Mouse (Mus musculus): ENCODE results near the gene Mpl. TPM values are rescaled to one million over a fixed set of nuclear protein-coding genes. Genes with fewer than 3 reads are reported as not detected.
A peak's percentile ranks its signal among the peaks of the same experiment; 100 is the strongest.

The Mpl gene
- polyA plus RNA-seq, 1 experiment: not detected

DNA sequence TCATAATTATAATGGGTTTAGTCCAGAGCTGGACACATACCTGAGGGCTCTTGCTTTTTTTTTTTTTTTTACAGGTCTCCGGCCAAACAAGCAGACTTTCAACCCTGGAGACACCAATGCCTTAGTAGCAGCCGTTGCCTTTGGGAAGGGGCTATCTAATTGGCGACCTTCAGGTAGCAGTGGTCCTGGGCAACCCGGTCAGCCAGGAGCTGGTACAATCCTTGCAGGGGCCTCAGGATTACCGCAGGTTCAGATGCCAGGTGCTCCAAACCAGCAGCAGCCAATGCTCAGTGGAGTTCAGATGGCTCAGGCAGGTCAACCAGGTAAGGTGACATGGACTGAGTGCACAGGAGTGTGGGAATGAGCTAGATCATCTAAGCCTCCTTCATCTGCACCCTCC is 43.8 kb downstream of the Mpl start:
- H3K4me3 ChIP-seq: no peak overlapping the region
- H3K36me3 ChIP-seq (ENCODE audit: control insufficient read depth, insufficient read depth): peaks cover 29% of the 10 kb centered on the region
- H3K79me2 ChIP-seq (ENCODE audit: control insufficient read depth, insufficient read depth): peaks cover 24% of the 10 kb centered on the region
- H3K4me2 ChIP-seq (ENCODE audit: low read depth): no peak overlapping the region
- no peak overlapping the region for H3ac ChIP-seq (ENCODE audit: control insufficient read depth, insufficient read length)
- H3K27me3 ChIP-seq (ENCODE audit: control insufficient read depth, insufficient read depth, insufficient read length): no peaks in the 10 kb centered on the region
- TF ChIP-seq POLR2AphosphoS2 (IDR thresholded peaks at IDR 0.05; ENCODE audit: insufficient read length, low read depth): no peak
- no peak for TF ChIP-seq TCF12 (IDR thresholded peaks at IDR 0.05; ENCODE audit: insufficient read depth, poor library complexity, severe bottlenecking)
- no peak for TF ChIP-seq USF1 (IDR thresholded peaks at IDR 0.05; ENCODE audit: low read depth)
- no peak for TF ChIP-seq REST (IDR thresholded peaks at IDR 0.05; ENCODE audit: insufficient read depth, insufficient read length)
- no peak for TF ChIP-seq TCF3 (IDR thresholded peaks at IDR 0.05; ENCODE audit: insufficient read length, low read depth)
- TF ChIP-seq MAX (IDR thresholded peaks at IDR 0.05; ENCODE audit: low read depth): no peak
- TF ChIP-seq CEBPB (IDR thresholded peaks at IDR 0.05; ENCODE audit: insufficient read depth, poor library complexity, severe bottlenecking): no peak
- TF ChIP-seq POLR2A (IDR thresholded peaks at IDR 0.05; ENCODE audit: insufficient read length, low read depth): no peak
- no peak for TF ChIP-seq E2F4 (IDR thresholded peaks at IDR 0.05; ENCODE audit: insufficient read depth)
- no peak for TF ChIP-seq SRF (IDR thresholded peaks at IDR 0.05; ENCODE audit: control insufficient read depth, insufficient read length, low read depth)
- TF ChIP-seq MYOG (IDR thresholded peaks at IDR 0.05; ENCODE audit: control insufficient read depth in 1 of 3, insufficient read depth in 1 of 3, insufficient read length in 2 of 3, low read depth in 2 of 3): no peak
- no peak for TF ChIP-seq MYOD1 (IDR thresholded peaks at IDR 0.05; ENCODE audit: control insufficient read depth in 1 of 3, insufficient read length in 2 of 3, low read depth in 2 of 3)

DNA sequence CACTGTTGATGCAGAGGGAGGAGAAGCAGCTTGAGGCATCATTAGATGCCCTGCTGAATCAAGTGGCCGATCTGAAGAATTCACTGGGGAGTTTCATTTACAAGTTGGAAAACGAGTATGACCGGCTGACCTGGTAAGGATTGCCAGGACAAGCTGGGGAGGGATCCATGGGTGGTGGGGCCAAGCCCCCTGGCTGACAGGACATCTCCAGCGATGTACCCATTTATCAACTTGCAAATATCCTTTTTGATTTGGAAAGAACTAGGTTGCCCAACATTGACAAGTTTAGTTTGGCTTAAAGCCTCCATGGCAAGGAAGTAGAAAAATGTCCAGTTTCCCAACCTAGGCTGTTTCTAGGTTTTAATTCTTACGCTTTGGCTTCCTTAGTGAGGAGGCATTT is 46.4 kb downstream of the Mpl start:
- peaks cover 40% of the 10 kb centered on the region for H3K79me2 ChIP-seq (ENCODE audit: control insufficient read depth, insufficient read depth)
- H3K4me3 ChIP-seq: no peak overlapping the region
- peaks cover 19% of the 10 kb centered on the region for H3K36me3 ChIP-seq (ENCODE audit: control insufficient read depth, insufficient read depth)
- TF ChIP-seq POLR2A (IDR thresholded peaks at IDR 0.05; ENCODE audit: insufficient read length, low read depth): no peak
- TF ChIP-seq MYOG (IDR thresholded peaks at IDR 0.05; ENCODE audit: control insufficient read depth in 1 of 3, insufficient read depth in 1 of 3, insufficient read length in 2 of 3, low read depth in 2 of 3): no peak
- no peak for TF ChIP-seq REST (IDR thresholded peaks at IDR 0.05; ENCODE audit: insufficient read depth, insufficient read length)
- TF ChIP-seq MAX (IDR thresholded peaks at IDR 0.05; ENCODE audit: low read depth): no peak
- TF ChIP-seq POLR2AphosphoS2 (IDR thresholded peaks at IDR 0.05; ENCODE audit: insufficient read length, low read depth): no peak
- no peak for TF ChIP-seq MYOD1 (IDR thresholded peaks at IDR 0.05; ENCODE audit: control insufficient read depth in 1 of 3, insufficient read length in 2 of 3, low read depth in 2 of 3)
- TF ChIP-seq TCF3 (IDR thresholded peaks at IDR 0.05; ENCODE audit: insufficient read length, low read depth): no peak
- TF ChIP-seq TCF12 (IDR thresholded peaks at IDR 0.05; ENCODE audit: insufficient read depth, poor library complexity, severe bottlenecking): no peak
- TF ChIP-seq SRF (IDR thresholded peaks at IDR 0.05; ENCODE audit: control insufficient read depth, insufficient read length, low read depth): no peak
- no peak for TF ChIP-seq CEBPB (IDR thresholded peaks at IDR 0.05; ENCODE audit: insufficient read depth, poor library complexity, severe bottlenecking)
- no peak for TF ChIP-seq USF1 (IDR thresholded peaks at IDR 0.05; ENCODE audit: low read depth)
- TF ChIP-seq E2F4 (IDR thresholded peaks at IDR 0.05; ENCODE audit: insufficient read depth): no peak
- no peaks in the 10 kb centered on the region for H3K27me3 ChIP-seq (ENCODE audit: control insufficient read depth, insufficient read depth, insufficient read length)
- H3ac ChIP-seq (ENCODE audit: control insufficient read depth, insufficient read length): no peak overlapping the region
- no peak overlapping the region for H3K4me2 ChIP-seq (ENCODE audit: low read depth)

GRCm38 (mm10) chr4:118409142-118409900 is 48.0 kb downstream of the Mpl start, which contains the start of the genes Szt2 and Med8:
TSS of gene Szt2 (minus strand) at chr4:118409273.
TSS of gene Med8 (plus strand) at chr4:118409337.
- Histone ChIP-seq H3K27me3 (ENCODE audit: control insufficient read depth, insufficient read depth, insufficient read length) (no peaks in the 10 kb centered on the region), H3K36me3 (ENCODE audit: control insufficient read depth, insufficient read depth) (peaks cover 19% of the 10 kb centered on the region), H3K4me3 (peak within 1 kb of the TSS; percentile 97), H3ac (ENCODE audit: control insufficient read depth, insufficient read length) (peak within 1 kb of the TSS; percentile 47), H3K4me2 (ENCODE audit: low read depth) (peak within 1 kb of the TSS; percentile 91), H3K79me2 (ENCODE audit: control insufficient read depth, insufficient read depth) (peaks cover 40% of the 10 kb centered on the region)
- TF ChIP-seq POLR2AphosphoS2 (IDR thresholded peaks at IDR 0.05; ENCODE audit: insufficient read length, low read depth): peak; percentile 41
- peak; percentile 65 for TF ChIP-seq POLR2A (IDR thresholded peaks at IDR 0.05; ENCODE audit: insufficient read length, low read depth)
- no peak for TF ChIP-seq MYOG (IDR thresholded peaks at IDR 0.05; ENCODE audit: control insufficient read depth in 1 of 3, insufficient read depth in 1 of 3, insufficient read length in 2 of 3, low read depth in 2 of 3)
- no peak for TF ChIP-seq MYOD1 (IDR thresholded peaks at IDR 0.05; ENCODE audit: control insufficient read depth in 1 of 3, insufficient read length in 2 of 3, low read depth in 2 of 3)
- TF ChIP-seq SRF (IDR thresholded peaks at IDR 0.05; ENCODE audit: control insufficient read depth, insufficient read length, low read depth): no peak

DNA sequence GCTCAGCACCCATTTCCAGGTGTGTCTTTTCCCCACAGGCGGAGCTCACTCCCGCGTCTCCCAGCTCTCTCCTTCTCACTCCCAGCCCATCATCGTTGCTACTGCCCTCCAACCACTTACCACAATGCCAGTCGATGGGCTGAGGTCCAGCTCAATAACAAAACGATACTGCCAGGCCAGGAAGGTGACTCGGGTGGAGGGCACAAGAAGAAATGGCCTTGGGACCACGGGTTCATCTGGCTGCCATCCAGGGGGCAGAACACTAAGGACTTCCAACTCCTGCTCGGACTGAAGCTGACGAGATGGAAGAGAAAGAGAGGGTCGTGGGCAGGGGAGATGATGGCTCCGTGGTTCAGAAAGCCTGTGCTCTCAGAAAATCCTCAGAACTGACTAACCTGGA is 54.6 kb downstream of the Mpl start:
- no peak for TF ChIP-seq SRF (IDR thresholded peaks at IDR 0.05; ENCODE audit: control insufficient read depth, insufficient read length, low read depth)
- TF ChIP-seq MYOG (IDR thresholded peaks at IDR 0.05; ENCODE audit: control insufficient read depth in 1 of 3, insufficient read depth in 1 of 3, insufficient read length in 2 of 3, low read depth in 2 of 3): no peak
- no peak for TF ChIP-seq POLR2AphosphoS2 (IDR thresholded peaks at IDR 0.05; ENCODE audit: insufficient read length, low read depth)
- no peak for TF ChIP-seq USF1 (IDR thresholded peaks at IDR 0.05; ENCODE audit: low read depth)
- TF ChIP-seq TCF3 (IDR thresholded peaks at IDR 0.05; ENCODE audit: insufficient read length, low read depth): no peak
- Histone ChIP-seq H3K4me2 (ENCODE audit: low read depth) (no peak overlapping the region), H3K4me3 (no peak overlapping the region), H3ac (ENCODE audit: control insufficient read depth, insufficient read length) (no peak overlapping the region), H3K27me3 (ENCODE audit: control insufficient read depth, insufficient read depth, insufficient read length) (no peaks in the 10 kb centered on the region), H3K36me3 (ENCODE audit: control insufficient read depth, insufficient read depth) (peaks cover 16% of the 10 kb centered on the region), H3K79me2 (ENCODE audit: control insufficient read depth, insufficient read depth) (peaks cover 9% of the 10 kb centered on the region)

- H3ac ChIP-seq (ENCODE audit: control insufficient read depth, insufficient read length): no peak overlapping the region
- no peak for TF ChIP-seq POLR2A (IDR thresholded peaks at IDR 0.05; ENCODE audit: insufficient read length, low read depth)
- no peak for TF ChIP-seq SRF (IDR thresholded peaks at IDR 0.05; ENCODE audit: control insufficient read depth, insufficient read length, low read depth)
- TF ChIP-seq MAX (IDR thresholded peaks at IDR 0.05; ENCODE audit: low read depth): no peak
- TF ChIP-seq TCF12 (IDR thresholded peaks at IDR 0.05; ENCODE audit: insufficient read depth, poor library complexity, severe bottlenecking): no peak
- TF ChIP-seq MYOG (IDR thresholded peaks at IDR 0.05; ENCODE audit: control insufficient read depth in 1 of 3, insufficient read depth in 1 of 3, insufficient read length in 2 of 3, low read depth in 2 of 3): no peak
- no peak for TF ChIP-seq USF1 (IDR thresholded peaks at IDR 0.05; ENCODE audit: low read depth)
- H3K27me3 ChIP-seq (ENCODE audit: control insufficient read depth, insufficient read depth, insufficient read length): no peaks in the 10 kb centered on the region
- H3K4me2 ChIP-seq (ENCODE audit: low read depth): no peak overlapping the region
- H3K36me3 ChIP-seq (ENCODE audit: control insufficient read depth, insufficient read depth): peaks cover 24% of the 10 kb centered on the region
- H3K79me2 ChIP-seq (ENCODE audit: control insufficient read depth, insufficient read depth): peaks cover 3% of the 10 kb centered on the region
- no peak overlapping the region for H3K4me3 ChIP-seq
These were observed 55.4 kb downstream of the Mpl start for GRCm38 (mm10) chr4:118401918-118402317.

Data from myocyte (in vitro differentiated cells).